8 mouse cellular contexts compared by ENCODE assay signal in genomic region chr9:35312516-35312915, GRCm38 (mm10). TPM values are rescaled to one million over a fixed set of nuclear protein-coding genes. Genes with fewer than 3 reads are reported as not detected.
DNase-seq lines count a peak whose midpoint lies in the region; ATAC-seq and TF ChIP-seq lines count a peak whose summit lies in the region.

No protein-coding gene starts in this region.

- no peak overlapping the region for H3K4me3 ChIP-seq in heart, adult 2 months
- H3K4me3 ChIP-seq in heart, embryonic 10.5 days: no peak overlapping the region
- no peak overlapping the region for H3K4me3 ChIP-seq in limb, embryonic 11.5 days (ENCODE audit: low read depth, low read length)
- H3K4me3 ChIP-seq in forebrain, embryonic 14.5 days (ENCODE audit: low read depth, low read length): no peak overlapping the region

- H3K4me2 ChIP-seq in limb, embryonic 11.5 days (ENCODE audit: low read depth, severe bottlenecking): no peak overlapping the region
- no peak overlapping the region for H3K4me2 ChIP-seq in forebrain, embryonic 14.5 days (ENCODE audit: low read length)

- TF ChIP-seq EP300 in heart, adult 2 months (IDR thresholded peaks at IDR 0.05; ENCODE audit: insufficient read depth, low read depth, low read length): no peak

- intact Hi-C loops in heart, adult 2 months (cut with DNase I): no loop called here

- WGBS in heart, adult 2 months: 38% methylated on average over 3 of the region's 3 CpGs
- WGBS in heart, embryonic 10.5 days: 72% methylated on average over 3 of the region's 3 CpGs
- WGBS in limb, embryonic 11.5 days: 49% methylated on average over 3 of the region's 3 CpGs
- WGBS in forebrain, embryonic 14.5 days: 47% methylated on average over 3 of the region's 3 CpGs

- DNase-seq in heart, adult 2 months: peak; percentile 65 to 78
- no peak for DNase-seq in heart, embryonic 10.5 days (ENCODE audit: low spot score)
- peak; percentile 76 for DNase-seq in brain, adult 2 months (ENCODE audit: low read depth, low spot score)
- DNase-seq in fibroblast of lung, adult 2 months (ENCODE audit: low read depth): peak; percentile 37
- peak; percentile 20 for DNase-seq in limb, embryonic 11.5 days (ENCODE audit: low spot score)
- DNase-seq in left cerebral cortex, adult 9 months (ENCODE audit: low spot score in 2 of 2): no peak
- no peak for DNase-seq in forebrain, embryonic 14.5 days (ENCODE audit: low spot score)
- DNase-seq in retina, postnatal 1 day: no peak

- TF ChIP-seq CTCF in heart, adult 2 months (IDR thresholded peaks at IDR 0.05): no peak

- no peak for TF ChIP-seq POLR2A in heart, adult 2 months (IDR thresholded peaks at IDR 0.05; ENCODE audit: insufficient read depth, low read depth, low read length)

- no peak for ATAC-seq in limb, embryonic 11.5 days (ENCODE audit: insufficient number of reproducible peaks, low FRiP score, low TSS enrichment, low read depth)
- ATAC-seq in forebrain, embryonic 14.5 days: no peak

- H3K79me2 ChIP-seq in heart, adult 2 months (replicated peaks; ENCODE audit: control insufficient read depth, insufficient read depth, low read length): no peaks in the 10 kb centered on the region

- H3K9ac ChIP-seq in heart, adult 2 months (ENCODE audit: low read depth, low read length): no peak overlapping the region
- no peak overlapping the region for H3K9ac ChIP-seq in limb, embryonic 11.5 days (ENCODE audit: low read length)
- no peak overlapping the region for H3K9ac ChIP-seq in forebrain, embryonic 14.5 days (ENCODE audit: low read length)

- H3K9me3 ChIP-seq in heart, embryonic 10.5 days: no peaks in the 10 kb centered on the region
- H3K9me3 ChIP-seq in limb, embryonic 11.5 days (ENCODE audit: control insufficient read depth, low read length): no peaks in the 10 kb centered on the region
- H3K9me3 ChIP-seq in forebrain, embryonic 14.5 days (replicated peaks; ENCODE audit: control insufficient read depth, low read length): no peaks in the 10 kb centered on the region

- H3K4me1 ChIP-seq in heart, adult 2 months (ENCODE audit: control insufficient read depth, insufficient read depth, low read length): peaks cover 2% of the 10 kb centered on the region
- H3K4me1 ChIP-seq in heart, embryonic 10.5 days: peaks cover 39% of the 10 kb centered on the region
- H3K4me1 ChIP-seq in limb, embryonic 11.5 days (ENCODE audit: control insufficient read depth, insufficient read depth, low read length): peaks cover 23% of the 10 kb centered on the region
- peaks cover 9% of the 10 kb centered on the region for H3K4me1 ChIP-seq in forebrain, embryonic 14.5 days (ENCODE audit: control insufficient read depth, insufficient read depth, low read length)

- no peaks in the 10 kb centered on the region for H3K36me3 ChIP-seq in heart, adult 2 months (ENCODE audit: control insufficient read depth, insufficient read depth, low read length)
- no peaks in the 10 kb centered on the region for H3K36me3 ChIP-seq in heart, embryonic 10.5 days
- no peaks in the 10 kb centered on the region for H3K36me3 ChIP-seq in limb, embryonic 11.5 days (ENCODE audit: control insufficient read depth, insufficient read depth, low read length)
- no peaks in the 10 kb centered on the region for H3K36me3 ChIP-seq in forebrain, embryonic 14.5 days (ENCODE audit: control insufficient read depth, insufficient read depth, low read length)

- H3K27ac ChIP-seq in heart, adult 2 months: no peak overlapping the region
- no peak overlapping the region for H3K27ac ChIP-seq in heart, embryonic 10.5 days
- no peak overlapping the region for H3K27ac ChIP-seq in limb, embryonic 11.5 days (replicated peaks; ENCODE audit: low read depth, low read length)
- H3K27ac ChIP-seq in forebrain, embryonic 14.5 days (ENCODE audit: low read depth, low read length): no peak overlapping the region

- H3K27me3 ChIP-seq in heart, adult 2 months (ENCODE audit: control insufficient read depth, insufficient read depth, low read length): no peaks in the 10 kb centered on the region
- no peaks in the 10 kb centered on the region for H3K27me3 ChIP-seq in heart, embryonic 10.5 days (ENCODE audit: insufficient read depth, poor library complexity, severe bottlenecking)
- no peaks in the 10 kb centered on the region for H3K27me3 ChIP-seq in limb, embryonic 11.5 days (ENCODE audit: control insufficient read depth, insufficient read depth, low read length)
- no peaks in the 10 kb centered on the region for H3K27me3 ChIP-seq in forebrain, embryonic 14.5 days (replicated peaks; ENCODE audit: control insufficient read depth, insufficient read depth, low read length)

RNA-seq across cellular contexts. Expression of gene Rpusd4, which starts 44.9 kb away (rescaled TPM):
- 10 to 100 TPM; 12.2 to 12.7 TPM for total RNA-seq in heart, adult 2 months (2021)
- polyA plus RNA-seq in heart, adult 2 months (2012; rRNA removed): 10.9 and 12.0 TPM in 2 replicates
- 23.8 and 26.5 TPM in 2 replicates for polyA plus RNA-seq in heart, embryonic 10.5 days (2016; fragmentation: Nextera tagmentation; extraction: Ambion mirVana)
- polyA plus RNA-seq in limb, embryonic 11.5 days (2014; fragmentation: Nextera tagmentation; extraction: Ambion mirVana): 37.4 and 38.5 TPM in 2 replicates
- 23.1 and 24.9 TPM in 2 replicates for polyA plus RNA-seq in forebrain, embryonic 14.5 days (2014; fragmentation: Nextera tagmentation; extraction: Ambion mirVana)

RNA-seq across cellular contexts. Expression of gene Fam118b, which starts 44.9 kb away (rescaled TPM):
- 10 to 100 TPM; 15.2 to 15.9 TPM for total RNA-seq in heart, adult 2 months (2021)
- polyA plus RNA-seq in heart, adult 2 months (2012; rRNA removed): 13.8 and 17.3 TPM in 2 replicates
- polyA plus RNA-seq in heart, embryonic 10.5 days (2016; fragmentation: Nextera tagmentation; extraction: Ambion mirVana): 31.1 and 40.9 TPM in 2 replicates
- polyA plus RNA-seq in limb, embryonic 11.5 days (2014; fragmentation: Nextera tagmentation; extraction: Ambion mirVana): 63.0 and 64.9 TPM in 2 replicates
- 94.5 and 95.0 TPM in 2 replicates for polyA plus RNA-seq in forebrain, embryonic 14.5 days (2014; fragmentation: Nextera tagmentation; extraction: Ambion mirVana)

Comparison
In these comparisons a context has a peak if more than half of its experiments do, and no peak if none do; other contexts are left out.
1. DNase-seq: peak in heart, adult 2 months (2 of 2), brain, adult 2 months (single experiment), fibroblast of lung, adult 2 months (single experiment) and limb, embryonic 11.5 days (single experiment); none in heart, embryonic 10.5 days (single experiment), left cerebral cortex, adult 9 months (0 of 2), forebrain, embryonic 14.5 days (single experiment) and retina, postnatal 1 day (single experiment).